Mouse (Mus musculus) lung, adult 2 months (tissue): ENCODE data around the gene Eml3.

Source experiments
- CTCF ChIP-seq: fragments of 200-500 bp; IDR thresholded peaks from 2 replicates; pipeline ENCODE4 v1.5.1; 2011; ENCODE audit warnings: mild to moderate bottlenecking, low read length, control low read depth; ENCODE audit not compliant: insufficient read depth
- POLR2A ChIP-seq: fragments of 200-500 bp; IDR thresholded peaks from 2 replicates; pipeline ENCODE4 v1.6.1; 2011; ENCODE audit warnings: low read depth, mild to moderate bottlenecking, control low read depth, low read length, borderline replicate concordance; ENCODE audit errors: extremely low read depth

GRCm38 (mm10) chr19:8982303-8983149, 53.2 kb downstream of the Eml3 start:
- no peak for TF ChIP-seq POLR2A
- TF ChIP-seq CTCF = no peak
